Mouse (Mus musculus): ENCODE measurements around the gene Gm17304.

The Gm17304 gene

DNA sequence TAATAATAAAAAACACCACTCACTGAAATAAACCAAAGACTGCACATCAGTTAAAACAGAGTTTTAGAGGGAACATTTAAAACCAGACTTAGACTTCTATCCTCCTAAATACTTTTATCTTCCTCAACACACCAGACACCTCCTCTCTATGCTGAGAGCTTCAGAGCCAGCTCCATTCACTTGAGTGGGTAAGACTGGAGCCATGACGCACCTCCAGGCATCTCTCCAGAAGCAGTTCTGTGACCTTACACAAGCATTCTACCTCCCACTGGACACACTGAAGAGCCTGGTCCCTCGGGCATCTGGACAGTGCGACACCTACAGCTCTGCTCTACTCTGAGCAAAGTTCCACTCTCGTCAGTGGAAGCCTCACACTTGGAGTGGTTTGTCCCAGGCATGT, 14.4 kb downstream of the Gm17304 start:
- 69% methylated on average over 4 of the region's 4 CpGs for WGBS

DNA sequence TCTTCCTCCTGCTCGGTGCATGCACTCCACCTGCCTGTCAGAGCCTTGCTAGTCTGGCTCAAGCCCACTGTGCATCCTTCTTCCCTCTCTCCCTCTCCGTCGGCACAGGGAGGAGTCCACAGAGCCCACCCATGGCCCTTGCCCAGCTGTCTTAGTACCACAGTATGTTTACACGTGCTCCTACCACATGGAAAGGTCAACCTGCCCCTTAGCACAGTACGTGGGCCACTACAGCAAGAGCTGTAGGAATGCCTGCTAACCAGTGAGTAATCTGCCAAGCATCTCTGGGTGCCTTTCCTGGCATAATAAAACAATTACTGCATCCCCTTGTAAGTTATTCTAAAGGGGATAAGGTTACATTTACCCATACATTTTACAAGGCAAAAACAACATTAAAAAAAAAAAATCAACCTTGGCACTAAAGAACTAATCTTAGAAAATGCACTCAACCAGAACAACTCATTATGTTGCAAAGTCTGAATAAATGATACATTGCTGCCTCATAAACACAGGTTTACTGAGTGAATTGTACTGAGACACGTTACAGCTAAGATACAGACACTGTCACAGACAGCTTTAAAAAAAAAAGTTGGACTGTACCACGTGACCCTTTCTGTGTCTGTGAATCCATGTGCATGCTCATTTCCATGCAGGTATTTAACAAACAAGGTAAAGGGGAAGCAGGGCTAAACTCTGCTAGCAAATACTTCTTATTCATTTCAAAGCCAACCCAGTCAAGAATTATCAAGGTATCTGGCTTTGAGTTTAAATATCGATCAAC, 19.7 kb downstream of the Gm17304 start:
- WGBS, result 67% methylated on average over 8 of the region's 8 CpGs

DNA sequence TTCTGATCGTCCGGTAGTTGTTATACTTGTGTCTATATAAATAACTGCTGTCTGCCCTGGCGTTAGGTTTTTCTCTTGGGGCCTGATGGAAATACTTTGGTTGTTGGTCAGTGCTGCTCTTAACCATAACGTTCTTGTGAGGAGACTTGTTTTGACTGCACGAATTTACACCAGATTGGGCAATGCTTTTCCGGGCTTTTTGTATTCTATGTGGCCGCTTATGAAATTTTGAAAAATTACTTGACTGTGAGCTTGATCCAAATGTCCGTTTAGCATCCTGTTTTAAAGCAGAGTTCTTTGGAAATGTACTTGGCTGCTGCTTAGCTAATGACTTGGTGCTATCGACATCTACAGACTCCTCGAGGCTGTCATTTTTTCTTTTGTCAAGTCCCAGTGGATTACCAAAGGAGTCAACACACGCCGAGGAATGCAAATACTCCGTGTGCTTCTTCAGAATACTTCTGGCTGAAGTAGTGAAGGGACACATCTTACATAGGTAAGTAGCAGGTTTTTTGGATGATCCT, 27.6 kb downstream of the Gm17304 start:
- WGBS, result 85% methylated on average over 13 of the region's 13 CpGs

DNA sequence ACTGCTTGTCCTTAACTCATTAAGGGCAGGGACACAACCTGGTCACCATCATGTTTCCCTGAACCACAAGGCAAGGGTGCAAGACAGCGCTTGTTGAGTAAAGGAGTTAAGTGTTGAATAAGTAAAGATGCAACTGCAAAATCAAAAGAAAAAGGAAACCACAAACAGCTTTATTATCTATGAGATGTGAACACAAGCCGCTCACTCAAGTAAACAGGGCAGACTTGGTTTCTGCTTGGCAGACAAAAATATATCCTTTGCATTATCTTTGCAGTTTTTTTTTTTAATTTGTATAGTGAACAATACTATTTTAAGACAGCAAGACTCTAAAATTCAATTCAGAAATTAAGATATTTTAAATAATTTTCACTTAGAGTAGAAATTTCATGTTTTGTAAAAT, 30.7 kb downstream of the Gm17304 start:
- 95% methylated on average over 2 of the region's 2 CpGs for WGBS

DNA sequence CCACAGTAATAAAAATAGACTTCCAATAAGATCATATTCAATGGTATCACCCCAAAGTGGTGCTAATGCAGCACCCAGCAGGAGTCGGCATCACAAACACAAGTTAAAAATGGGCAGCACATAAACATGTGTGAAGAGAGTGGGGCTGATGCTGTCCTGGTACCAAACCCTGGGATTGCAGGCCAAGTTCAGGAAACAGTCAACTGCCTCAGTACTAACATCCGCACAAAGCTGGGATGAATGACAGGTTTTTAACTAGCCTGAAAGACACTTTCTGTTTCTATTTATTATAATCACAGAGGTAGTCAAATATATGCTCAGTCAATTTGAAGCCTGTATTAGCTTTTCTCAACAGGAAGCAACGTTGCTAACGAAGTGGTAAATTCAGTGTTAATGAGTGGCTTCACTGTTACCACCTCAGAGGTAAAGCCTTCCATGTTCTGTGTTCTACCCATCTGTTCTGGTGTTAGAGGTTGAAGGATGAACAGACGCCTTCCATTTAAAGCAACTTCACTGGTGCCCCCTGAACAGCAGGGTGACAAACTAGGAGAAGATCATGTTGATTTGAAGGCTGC, 31.4 kb downstream of the Gm17304 start:
- 47% methylated on average over 5 of the region's 5 CpGs for WGBS

DNA sequence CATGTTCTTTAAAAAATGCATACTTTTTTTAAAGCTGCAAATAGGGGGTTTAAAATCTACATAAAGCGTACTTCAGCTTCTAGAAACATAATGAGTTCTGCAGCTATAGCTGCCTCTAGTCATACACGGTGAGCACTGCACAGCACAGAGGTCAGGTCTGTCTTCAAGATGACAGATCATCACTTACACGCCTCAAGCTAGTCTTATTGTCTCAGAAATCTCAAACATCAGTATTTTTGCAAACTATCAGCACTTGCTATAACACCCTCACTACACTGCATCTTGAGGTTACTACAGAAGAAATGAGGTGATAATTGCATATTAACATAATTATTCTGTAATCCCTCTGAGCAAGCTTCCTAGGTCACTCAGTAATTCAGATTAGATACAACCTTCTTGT, 33.0 kb downstream of the Gm17304 start:
- 71% methylated on average over 3 of the region's 3 CpGs for WGBS

DNA sequence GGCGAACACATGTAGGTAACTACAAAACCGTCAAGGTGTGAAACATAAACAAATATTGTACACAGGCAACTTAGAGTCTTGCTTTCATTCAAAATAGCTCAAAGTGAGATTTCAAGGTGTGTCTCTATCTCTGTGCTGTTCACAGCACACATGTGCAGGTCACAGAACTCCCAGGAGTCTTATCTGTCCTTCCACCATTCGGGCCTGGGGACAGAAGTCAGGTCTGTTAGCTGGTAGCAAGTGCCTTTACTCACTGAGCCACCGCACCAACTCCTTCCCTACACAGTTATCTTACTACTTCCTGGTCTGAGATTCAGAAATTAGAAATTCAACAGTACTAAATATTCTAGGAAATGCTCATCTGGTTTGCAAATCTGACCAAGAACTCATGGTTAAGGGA, 34.5 kb downstream of the Gm17304 start:
- WGBS, result 95% methylated on average over 4 of the region's 4 CpGs

DNA sequence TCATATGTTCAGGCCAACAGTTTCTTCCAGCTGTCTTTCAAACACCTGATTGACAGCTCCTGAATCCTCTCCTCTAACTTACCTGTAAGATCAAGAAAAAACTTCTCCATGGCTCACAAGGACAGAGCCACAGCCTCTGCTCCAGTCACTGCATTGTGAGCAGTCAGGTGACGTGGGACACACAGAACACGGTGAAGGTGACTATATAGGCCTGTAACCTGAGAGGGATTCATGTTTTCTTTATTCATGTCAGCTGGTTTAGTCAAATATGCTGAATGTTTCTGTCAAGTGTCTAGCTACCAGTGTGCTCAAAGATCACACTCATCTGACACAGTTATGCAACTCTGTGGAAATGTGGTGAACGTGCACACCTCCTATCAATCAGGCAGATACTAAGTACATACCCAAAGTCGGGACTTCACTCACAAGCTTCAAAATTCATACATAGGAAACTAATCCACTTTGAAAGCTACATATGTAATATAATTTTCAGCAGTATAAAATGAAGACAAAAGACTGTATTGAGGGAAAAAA, 43.4 kb downstream of the Gm17304 start:
- WGBS, result 92% methylated on average over 4 of the region's 4 CpGs

DNA sequence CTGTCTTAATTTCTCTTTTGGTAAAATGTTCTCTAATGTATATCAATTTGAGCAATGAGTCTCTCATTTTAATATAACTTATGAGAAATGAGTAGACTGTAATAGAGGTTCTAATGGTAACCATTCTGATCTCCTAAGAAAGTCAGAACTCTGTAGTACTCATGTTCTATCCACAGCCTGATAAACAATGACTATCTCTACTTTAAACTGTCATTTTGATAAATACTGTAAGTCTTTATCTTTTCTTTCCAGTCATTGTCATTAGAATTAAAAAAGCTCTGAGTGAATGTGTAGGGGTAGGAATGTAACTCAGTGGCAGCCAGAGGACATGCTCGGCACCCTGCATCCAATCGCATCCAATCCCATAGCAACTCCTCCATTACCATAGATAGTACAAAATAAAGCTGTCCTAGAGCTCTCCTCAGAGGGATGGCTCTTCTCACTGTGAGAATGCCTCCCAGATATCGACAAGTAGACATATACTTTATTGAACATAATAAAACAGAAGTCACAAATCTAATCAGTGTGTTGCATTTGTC, 44.0 kb downstream of the Gm17304 start:
- 87% methylated on average over 3 of the region's 3 CpGs for WGBS
